Mouse (Mus musculus) MEL (cell line): ENCODE results near the gene Kcnh4. TPM values are rescaled to one million over a fixed set of nuclear protein-coding genes. Genes with fewer than 3 reads are reported as not detected.

Experiments used
- DNase-seq: peaks from one replicate; pipeline ENCODE4 v3.0.0; 2011; ENCODE audit warnings: low read depth, low spot score
- H3K27ac ChIP-seq: 2 replicates; pipeline ENCODE4 v1.5.1; 2012; ENCODE audit warnings: low read depth, mild to moderate bottlenecking, control low read depth, low read length, moderate library complexity; ENCODE audit not compliant: control insufficient read depth
- H3K27me3 ChIP-seq, 2 experiments: fragments of 150-350 bp in 1 of 2; sonication (generic) in 1 of 2; 2 replicates each; pipeline ENCODE4 v1.6.1; 2012; ENCODE audit warnings: low read length in 2 of 2, mild to moderate bottlenecking in 2 of 2, improper control_type of control experiment in 1 of 2, moderate library complexity in 1 of 2; ENCODE audit not compliant: insufficient read depth in 2 of 2, control insufficient read depth in 1 of 2
- H3K36me3 ChIP-seq, 2 experiments: 2 replicates each; pipeline ENCODE4 v1.6.1; 2012 to 2014; ENCODE audit warnings: low read length in 2 of 2, improper control_type of control experiment in 1 of 2, inconsistent platforms in 1 of 2, mild to moderate bottlenecking in 1 of 2; ENCODE audit not compliant: insufficient read depth in 2 of 2, control insufficient read depth in 1 of 2
- H3K4me1 ChIP-seq, 2 experiments: fragments of 150-350 bp in 1 of 2; sonication (generic) in 1 of 2; 2 replicates each; pipeline ENCODE4 v1.6.1; 2012; ENCODE audit warnings: low read length in 2 of 2, improper control_type of control experiment in 1 of 2, mild to moderate bottlenecking in 1 of 2; ENCODE audit not compliant: insufficient read depth in 2 of 2, control insufficient read depth in 1 of 2
- H3K4me3 ChIP-seq, 2 experiments: fragments of 150-350 bp in 1 of 2; sonication (generic) in 1 of 2; 2 replicates each; pipeline ENCODE4 v1.5.1; 2012; ENCODE audit warnings: low read depth in 2 of 2, low read length in 2 of 2, mild to moderate bottlenecking in 2 of 2, moderate library complexity in 2 of 2, control low read depth in 1 of 2, improper control_type of control experiment in 1 of 2; ENCODE audit not compliant: control insufficient read depth in 1 of 2, insufficient read depth in 1 of 2
- H3K79me2 ChIP-seq: 2 replicates; pipeline ENCODE4 v1.6.1; 2012; ENCODE audit warnings: mild to moderate bottlenecking, low read length, moderate library complexity; ENCODE audit not compliant: control insufficient read depth, poor library complexity, insufficient read depth
- H3K9ac ChIP-seq: 2 replicates; pipeline ENCODE4 v1.6.1; 2012; ENCODE audit warnings: low read depth, mild to moderate bottlenecking, control low read depth, low read length, moderate library complexity; ENCODE audit not compliant: control insufficient read depth, poor library complexity, severe bottlenecking
- H3K9me3 ChIP-seq: fragments of 150-350 bp; sonication (generic); replicated peaks from 2 replicates; pipeline ENCODE4 v1.6.1; 2012; ENCODE audit warnings: mild to moderate bottlenecking, low read length, improper control_type of control experiment, moderate library complexity; ENCODE audit not compliant: insufficient read depth
- BHLHE40 ChIP-seq: IDR thresholded peaks from 2 replicates; pipeline ENCODE4 v1.6.1; 2012; ENCODE audit warnings: low read depth, mild to moderate bottlenecking, inconsistent platforms, low read length, improper control_type of control experiment, borderline replicate concordance
- CHD1 ChIP-seq: IDR thresholded peaks from 2 replicates; pipeline ENCODE4 v1.6.1; 2012; ENCODE audit warnings: low read depth, mild to moderate bottlenecking, inconsistent platforms, low read length, improper control_type of control experiment
- CTCF ChIP-seq, 3 experiments: IDR thresholded peaks in 2 of 3; conservative IDR thresholded peaks in 1 of 3; 2 replicates each; pipeline ENCODE4 v1.5.1; 2011 to 2012; ENCODE audit warnings: low read length in 3 of 3, low read depth in 2 of 3, mild to moderate bottlenecking in 2 of 3, improper control_type of control experiment in 1 of 3, inconsistent platforms in 1 of 3, mixed read lengths in 1 of 3, moderate library complexity in 1 of 3; ENCODE audit not compliant: control insufficient read depth in 1 of 3, insufficient read depth in 1 of 3, poor library complexity in 1 of 3, severe bottlenecking in 1 of 3
- E2F4 ChIP-seq: IDR thresholded peaks from 2 replicates; pipeline ENCODE4 v1.6.1; 2011; ENCODE audit warnings: low read depth, low read length, improper control_type of control experiment, borderline replicate concordance
- ETS1 ChIP-seq: IDR thresholded peaks from 2 replicates; pipeline ENCODE4 v1.6.1; 2012; ENCODE audit warnings: low read depth, mild to moderate bottlenecking, inconsistent platforms, low read length, improper control_type of control experiment, moderate library complexity
- GABPA ChIP-seq: IDR thresholded peaks from 2 replicates; pipeline ENCODE4 v1.6.1; 2012; ENCODE audit warnings: low read depth, mild to moderate bottlenecking, inconsistent platforms, low read length, improper control_type of control experiment, moderate library complexity
- GATA1 ChIP-seq: IDR thresholded peaks from 2 replicates; pipeline ENCODE4 v1.6.1; 2011; ENCODE audit warnings: low read depth, low read length, improper control_type of control experiment
- HCFC1 ChIP-seq: IDR thresholded peaks from 2 replicates; pipeline ENCODE4 v1.6.1; 2012; ENCODE audit warnings: low read depth, mild to moderate bottlenecking, inconsistent platforms, low read length, improper control_type of control experiment, moderate library complexity
- JUND ChIP-seq: IDR thresholded peaks from 2 replicates; pipeline ENCODE4 v1.6.1; 2011; ENCODE audit warnings: low read depth, mild to moderate bottlenecking, improper control_type of control experiment, low read length
- KAT2A ChIP-seq: conservative IDR thresholded peaks from 2 replicates; pipeline ENCODE4 v1.6.1; 2012; ENCODE audit warnings: low read depth, low read length, improper control_type of control experiment, inconsistent platforms
- MEF2A ChIP-seq: IDR thresholded peaks from 2 replicates; pipeline ENCODE4 v1.6.1; 2014; ENCODE audit warnings: low read depth, mild to moderate bottlenecking, inconsistent platforms, low read length, improper control_type of control experiment; ENCODE audit not compliant: poor library complexity, insufficient replicate concordance, severe bottlenecking; ENCODE audit errors: extremely low read depth
- MXI1 ChIP-seq: IDR thresholded peaks from 2 replicates; pipeline ENCODE4 v1.6.1; 2011; ENCODE audit warnings: mild to moderate bottlenecking, low read depth, low read length, improper control_type of control experiment
- MYC ChIP-seq: IDR thresholded peaks from 2 replicates; pipeline ENCODE4 v1.6.1; 2011; ENCODE audit warnings: low read depth, mild to moderate bottlenecking, low read length, improper control_type of control experiment, moderate library complexity
- RAD21 ChIP-seq: IDR thresholded peaks from 2 replicates; pipeline ENCODE4 v1.6.1; 2011; ENCODE audit warnings: mild to moderate bottlenecking, low read depth, low read length, improper control_type of control experiment
- SIN3A ChIP-seq: IDR thresholded peaks from 2 replicates; pipeline ENCODE4 v1.6.1; 2012; ENCODE audit warnings: low read length, improper control_type of control experiment, inconsistent platforms
- SMC3 ChIP-seq: IDR thresholded peaks from 2 replicates; pipeline ENCODE4 v1.6.1; 2011; ENCODE audit warnings: low read depth, low read length, improper control_type of control experiment
- ZKSCAN1 ChIP-seq: IDR thresholded peaks from 2 replicates; pipeline ENCODE4 v1.6.1; 2012; ENCODE audit warnings: low read depth, mild to moderate bottlenecking, inconsistent platforms, low read length, improper control_type of control experiment, moderate library complexity
- ZMIZ1 ChIP-seq: IDR thresholded peaks from 2 replicates; pipeline ENCODE4 v1.6.1; 2012; ENCODE audit warnings: low read depth, mild to moderate bottlenecking, inconsistent platforms, low read length, improper control_type of control experiment, moderate library complexity
- polyA plus RNA-seq, 2 experiments: library from polyadenylated mRNA; stranded (reverse) in 1 of 2; unstranded in 1 of 2; fragments of >175 nt in 1 of 2; fragments of >200 nt in 1 of 2; gene quantifications; 2 replicates each; pipeline versions ENCODE4 v1.2.1 to v1.2.4; 2012; ENCODE audit warnings: low replicate concordance in 2 of 2, low read depth in 1 of 2; ENCODE audit not compliant: insufficient read length in 2 of 2, insufficient read depth in 1 of 2, missing spikeins in 1 of 2
- total RNA-seq: library from RNA; depleted of rRNA; stranded (reverse); fragments of 300-350 nt; gene quantifications from 2 replicates; pipeline ENCODE4 v1.2.3, GENCODE M21; 2012

Gene Kcnh4
- total and polyA plus RNA-seq, 3 experiments: 0.04 to 0.08 TPM; not detected in 1

GRCm38 (mm10) chr11:100747114-100747513 is 12.6 kb downstream of the Kcnh4 start:
- Histone ChIP-seq H3K9ac (no peak overlapping the region), H3K27me3 (no peaks in the 10 kb centered on the region), H3K27ac (no peak overlapping the region), H3K36me3 (0 out of 4 replicates have a peak, but pooled peaks cover 0 to 5% of the 10 kb centered on the region in 2 experiments), H3K4me3 (no peak overlapping the region), H3K4me1 (peaks cover 3 to 9% of the 10 kb centered on the region in 2 experiments; a peak in 3 of 4 replicates), H3K79me2 (no peaks in the 10 kb centered on the region), H3K9me3 (no peaks in the 10 kb centered on the region)
- no peak for DNase-seq
- TF ChIP-seq KAT2A (no peak), MEF2A (no peak), MYC (no peak), SMC3 (no peak), MXI1 (no peak), JUND (no peak), CHD1 (no peak), SIN3A (no peak), ZKSCAN1 (no peak), BHLHE40 (no peak), ETS1 (no peak), GABPA (no peak), CTCF (IDR thresholded peaks at IDR 0.05 in 2 of 3, conservative IDR thresholded peaks at IDR 0.05 in 1 of 3; ENCODE audit: control insufficient read depth in 1 of 3, insufficient read depth in 1 of 3, low read depth in 2 of 3, low read length in 3 of 3, poor library complexity in 1 of 3, severe bottlenecking in 1 of 3) (no peak), RAD21 (no peak), GATA1 (no peak)

- Histone ChIP-seq H3K27me3 (no peaks in the 10 kb centered on the region), H3K9me3 (no peaks in the 10 kb centered on the region), H3K36me3 (0 out of 4 replicates have a peak, but pooled peaks cover 0 to 5% of the 10 kb centered on the region in 2 experiments), H3K4me1 (peaks cover 3 to 9% of the 10 kb centered on the region in 2 experiments; a peak in 3 of 4 replicates), H3K9ac (no peak overlapping the region), H3K79me2 (no peaks in the 10 kb centered on the region), H3K4me3 (no peak overlapping the region), H3K27ac (no peak overlapping the region)
- TF ChIP-seq ZMIZ1 (no peak), E2F4 (no peak), HCFC1 (no peak), MEF2A (no peak), JUND (no peak), MXI1 (no peak)
- DNase-seq: no peak
Measured at GRCm38 (mm10) chr11:100746546-100746945, 13.2 kb downstream of the Kcnh4 start.
